Mouse (Mus musculus): ENCODE measurements around the gene Phtf2.

DNA sequence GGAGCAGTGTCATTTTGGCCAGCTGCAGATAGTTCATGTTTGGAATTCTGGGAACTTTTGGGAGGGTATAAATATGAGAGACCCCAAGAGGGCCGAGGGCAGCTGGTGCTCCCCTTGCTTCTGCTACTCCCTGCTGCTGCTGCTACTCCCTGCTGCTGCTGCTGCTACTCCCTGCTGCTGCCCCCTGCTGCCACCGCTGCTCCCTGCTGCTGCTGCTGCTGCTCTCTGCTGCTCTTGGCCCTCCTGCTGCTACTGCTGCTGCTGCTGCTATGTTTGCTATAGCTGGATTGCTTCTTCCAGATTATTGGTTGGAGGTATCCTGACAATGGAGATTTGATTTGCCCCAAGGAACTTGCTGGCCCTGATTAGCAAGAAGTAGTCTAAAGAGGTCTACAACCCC lies 143.1 kb downstream of the Phtf2 start:
- TF ChIP-seq CTCF (IDR thresholded peaks at IDR 0.05; ENCODE audit: low read depth) (peak; percentile 18; the same call in 1 of the 2 replicates), EP300 (IDR thresholded peaks at IDR 0.05; ENCODE audit: low read depth) (no peak)

All from heart, postnatal 0 days (tissue).